Mouse (Mus musculus) kidney, postnatal 0 days (tissue): ENCODE data around the gene Col4a4. TPM values are rescaled to one million over a fixed set of nuclear protein-coding genes. Genes with fewer than 3 reads are reported as not detected.

Source experiments
- ATAC-seq: fragments of 200-750 bp; cut with Nextera tagmentation; replicated peaks from 2 replicates; pipeline ENCODE4 v1.8.0; 2017; ENCODE audit warnings: low read depth, moderate number of reproducible peaks, moderate TSS enrichment, moderate library complexity; ENCODE audit not compliant: low FRiP score
- DNase-seq: peaks from one replicate; pipeline ENCODE4 v3.0.0-alpha.2; 2016; ENCODE audit warnings: low spot score
- H3K27ac ChIP-seq: fragments of 300-500 bp; sonication (generic); 2 replicates; pipeline ENCODE4 v1.5.1; 2014; ENCODE audit warnings: mild to moderate bottlenecking
- H3K27me3 ChIP-seq: fragments of 300-500 bp; sonication (generic); 2 replicates; pipeline ENCODE4 v1.6.1; 2014; ENCODE audit warnings: low read length, mixed read lengths; ENCODE audit not compliant: insufficient read depth
- H3K36me3 ChIP-seq: fragments of 300-500 bp; sonication (generic); 2 replicates; pipeline ENCODE4 v1.6.1; 2014; ENCODE audit warnings: low read length, mixed read lengths; ENCODE audit not compliant: insufficient read depth
- H3K4me1 ChIP-seq: fragments of 300-500 bp; sonication (generic); replicated peaks from 2 replicates; pipeline ENCODE4 v1.6.1; 2014; ENCODE audit warnings: antibody characterized with exemption, low read length, mixed read lengths; ENCODE audit not compliant: insufficient read depth
- H3K4me2 ChIP-seq: fragments of 300-500 bp; sonication (generic); 2 replicates; pipeline ENCODE4 v1.6.1; 2014; ENCODE audit warnings: mild to moderate bottlenecking, low read length, moderate library complexity, mixed read lengths
- H3K4me3 ChIP-seq: fragments of 300-500 bp; sonication (generic); replicated peaks from 2 replicates; pipeline ENCODE4 v1.5.1; 2014; ENCODE audit warnings: low read depth, low read length
- H3K9ac ChIP-seq: fragments of 300-500 bp; sonication (generic); 2 replicates; pipeline ENCODE4 v1.6.1; 2014; ENCODE audit warnings: low read depth, low read length
- H3K9me3 ChIP-seq: fragments of 300-500 bp; sonication (generic); replicated peaks from 2 replicates; pipeline ENCODE4 v1.6.1; 2016; ENCODE audit warnings: low read length, inconsistent platforms, mixed read lengths
- CTCF ChIP-seq: IDR thresholded peaks from 2 replicates; pipeline ENCODE4 v1.5.1; 2016; ENCODE audit warnings: antibody characterized with exemption, low read depth, mild to moderate bottlenecking, moderate library complexity
- WGBS: fragments of 180-500 bp; shearing (Covaris S2); extraction: QIAGEN DNeasy Blood & Tissue Kit; methylation state at CpG from one replicate; pipeline ENCODE4 v1.1.7; 2014; 5-methylcytosine and 5-hydroxymethylcytosine counted together
- polyA plus RNA-seq: library from polyadenylated mRNA; unstranded; fragments of >200 nt; fragmentation: Nextera tagmentation; extraction: Ambion mirVana; gene quantifications from 2 replicates; pipeline ENCODE4 v1.2.1, GENCODE M21; 2015

The Col4a4 gene
- polyA plus RNA-seq, 1 experiment from 2014 or later: 20.3 TPM

GRCm38 (mm10) chr1:82440123-82440522, 146.5 kb downstream of the Col4a4 start:
- no peak for TF ChIP-seq CTCF
- H3K4me1 ChIP-seq: no peaks in the 10 kb centered on the region
- H3K27ac ChIP-seq: no peak overlapping the region
- no peak for ATAC-seq
- no peaks in the 10 kb centered on the region for H3K36me3 ChIP-seq
- DNase-seq: no peak
- no peak overlapping the region for H3K4me3 ChIP-seq
- 39% methylated on average over 1 of the region's 1 CpGs for WGBS
- no peak overlapping the region for H3K4me2 ChIP-seq
- no peaks in the 10 kb centered on the region for H3K9me3 ChIP-seq
- no peaks in the 10 kb centered on the region for H3K27me3 ChIP-seq
- no peak overlapping the region for H3K9ac ChIP-seq

GRCm38 (mm10) chr1:82437273-82437672, 149.4 kb downstream of the Col4a4 start:
- H3K27ac ChIP-seq: no peak overlapping the region
- DNase-seq (no peak), ATAC-seq (no peak)
- WGBS: 76% methylated on average over 3 of the region's 3 CpGs
- no peaks in the 10 kb centered on the region for H3K27me3 ChIP-seq
- H3K9me3 ChIP-seq: no peaks in the 10 kb centered on the region
- TF ChIP-seq CTCF: no peak
- no peaks in the 10 kb centered on the region for H3K36me3 ChIP-seq
- no peak overlapping the region for H3K9ac ChIP-seq
- no peaks in the 10 kb centered on the region for H3K4me1 ChIP-seq
- H3K4me2 ChIP-seq: no peak overlapping the region
- no peak overlapping the region for H3K4me3 ChIP-seq

- no peak for TF ChIP-seq CTCF
- no peak overlapping the region for H3K4me2 ChIP-seq
- no peaks in the 10 kb centered on the region for H3K4me1 ChIP-seq
- 71% methylated on average over 5 of the region's 5 CpGs for WGBS
- DNase-seq (no peak), ATAC-seq (no peak; the same call in 1 of the 2 replicates)
- no peaks in the 10 kb centered on the region for H3K36me3 ChIP-seq
- no peaks in the 10 kb centered on the region for H3K27me3 ChIP-seq
- no peaks in the 10 kb centered on the region for H3K9me3 ChIP-seq
- H3K4me3 ChIP-seq: no peak overlapping the region
- H3K9ac ChIP-seq: no peak overlapping the region
- H3K27ac ChIP-seq: no peak overlapping the region
Observed at GRCm38 (mm10) chr1:82433649-82434005, 153.0 kb downstream of the Col4a4 start.

- DNase-seq (peak; percentile 94), ATAC-seq (no peak; the same call in none of the 2 replicates)
- no peak overlapping the region for H3K9ac ChIP-seq
- H3K4me2 ChIP-seq: no peak overlapping the region
- H3K27ac ChIP-seq: no peak overlapping the region
- H3K4me3 ChIP-seq: no peak overlapping the region
- no peaks in the 10 kb centered on the region for H3K27me3 ChIP-seq
- no peaks in the 10 kb centered on the region for H3K4me1 ChIP-seq
- WGBS: 59% methylated on average over 15 of the region's 15 CpGs
- no peaks in the 10 kb centered on the region for H3K9me3 ChIP-seq
- peak; percentile 95 for TF ChIP-seq CTCF
- H3K36me3 ChIP-seq: no peaks in the 10 kb centered on the region
Observed at GRCm38 (mm10) chr1:82432919-82433648, 153.6 kb downstream of the Col4a4 start.

GRCm38 (mm10) chr1:82429061-82429460, 157.6 kb downstream of the Col4a4 start:
- 32% methylated on average over 1 of the region's 1 CpGs for WGBS
- no peak overlapping the region for H3K27ac ChIP-seq

GRCm38 (mm10) chr1:82427729-82428128, 158.9 kb downstream of the Col4a4 start:
- Histone ChIP-seq H3K4me3 (no peak overlapping the region), H3K9ac (no peak overlapping the region), H3K27me3 (no peaks in the 10 kb centered on the region), H3K27ac (no peak overlapping the region), H3K36me3 (no peaks in the 10 kb centered on the region), H3K4me2 (no peak overlapping the region), H3K9me3 (no peaks in the 10 kb centered on the region), H3K4me1 (0 out of 2 replicates have a peak, but pooled peaks cover 3% of the 10 kb centered on the region)
- TF ChIP-seq CTCF: no peak
- ATAC-seq (peak; percentile 68; the same call in 1 of the 2 replicates), DNase-seq (peak; percentile 11)
- 20% methylated on average over 5 of the region's 5 CpGs for WGBS

More at GRCm38 (mm10) chr1:82429061-82429460, 157.6 kb downstream of the Col4a4 start:
- H3K4me2 ChIP-seq: no peak overlapping the region
- no peak overlapping the region for H3K9ac ChIP-seq
- H3K4me3 ChIP-seq: no peak overlapping the region
- ATAC-seq (peak; percentile 75), DNase-seq (peak; percentile 63)
- H3K9me3 ChIP-seq: no peaks in the 10 kb centered on the region
- H3K36me3 ChIP-seq: no peaks in the 10 kb centered on the region
- no peaks in the 10 kb centered on the region for H3K27me3 ChIP-seq
- TF ChIP-seq CTCF: no peak
- H3K4me1 ChIP-seq: 0 out of 2 replicates have a peak, but pooled peaks cover 3% of the 10 kb centered on the region

GRCm38 (mm10) chr1:82415641-82416040, 171.0 kb downstream of the Col4a4 start:
- Histone ChIP-seq H3K27ac (no peak overlapping the region), H3K4me3 (no peak overlapping the region), H3K36me3 (no peaks in the 10 kb centered on the region), H3K9ac (no peak overlapping the region), H3K9me3 (no peaks in the 10 kb centered on the region), H3K4me2 (no peak overlapping the region), H3K27me3 (no peaks in the 10 kb centered on the region), H3K4me1 (no peaks in the 10 kb centered on the region)
- WGBS: 83% methylated on average over 4 of the region's 4 CpGs
- TF ChIP-seq CTCF: no peak
- no peak for ATAC-seq
- no peak for DNase-seq
